Mouse (Mus musculus) lung, postnatal 25 days (tissue): ENCODE results near the gene Tmem86a.
A peak's percentile ranks its signal among the peaks of the same experiment; 100 is the strongest.

Experiments used
- DNase-seq: peaks from one replicate; pipeline ENCODE4 v3.0.0; 2022; ENCODE audit warnings: low spot score

The Tmem86a gene

GRCm38 (mm10) chr7:47076729-47077128 lies 26.3 kb downstream of the Tmem86a start:
- no peak for DNase-seq

DNA sequence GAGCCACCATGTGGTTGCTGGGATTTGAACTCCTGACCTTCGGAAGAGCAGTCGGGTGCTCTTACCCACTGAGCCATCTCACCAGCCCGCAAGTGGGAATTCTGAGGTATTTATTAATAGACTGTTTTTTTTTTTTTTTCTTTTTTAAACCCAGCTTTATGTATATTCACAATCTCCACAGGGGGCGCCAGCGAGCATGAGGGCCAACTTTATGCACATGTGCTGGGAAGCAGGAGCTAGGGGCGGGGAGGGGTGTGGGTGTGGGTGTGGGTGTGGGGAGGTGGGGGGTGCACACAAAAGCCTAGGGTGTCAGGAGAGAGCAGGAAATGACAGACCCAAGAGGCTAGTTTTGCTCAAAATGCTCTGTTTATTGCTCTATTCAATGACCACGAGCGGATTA lies 27.1 kb downstream of the Tmem86a start:
- DNase-seq, result no peak

GRCm38 (mm10) chr7:47080868-47081267 lies 30.5 kb downstream of the Tmem86a start:
- no peak for DNase-seq

DNA sequence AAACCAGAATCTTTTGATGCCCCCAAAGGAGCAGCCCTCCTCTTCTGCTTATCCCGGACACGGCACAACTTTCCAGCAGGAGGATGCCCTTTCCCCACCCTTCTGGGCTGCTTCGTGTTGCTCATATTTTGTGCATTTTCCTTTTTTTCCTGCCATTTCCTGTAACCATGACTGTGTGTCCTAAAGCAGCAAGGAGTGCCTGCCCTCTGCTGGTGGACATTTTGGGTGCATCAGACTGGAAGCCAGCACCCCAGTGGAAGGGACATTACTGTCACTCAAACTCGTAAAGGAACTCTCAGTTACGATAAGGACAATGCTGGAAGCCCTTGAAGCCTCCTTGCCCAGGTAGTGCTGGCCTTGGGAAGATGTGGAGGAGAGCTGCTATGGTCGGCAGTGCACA lies 30.9 kb downstream of the Tmem86a start:
- peak; percentile 59 for DNase-seq

DNA sequence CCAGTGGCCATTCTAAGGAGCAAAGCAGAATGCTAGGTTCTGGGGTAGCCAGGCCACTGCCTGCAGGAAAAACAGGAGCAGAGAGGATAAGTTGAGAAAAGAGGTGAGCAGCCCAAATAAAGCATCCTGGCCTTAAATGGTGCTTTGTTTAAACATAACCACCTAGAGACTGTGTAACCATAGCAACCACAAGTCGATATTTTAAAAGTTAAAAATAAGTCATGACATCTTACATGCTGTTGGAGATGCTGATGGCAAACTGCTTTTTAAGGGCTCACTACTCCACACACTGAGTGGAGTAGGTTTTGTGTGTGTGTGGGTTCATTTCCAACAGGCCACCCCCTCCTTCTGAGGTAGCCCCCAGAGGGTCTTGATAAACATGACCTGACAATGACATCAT lies 34.7 kb downstream of the Tmem86a start:
- DNase-seq, result no peak

- no peak for DNase-seq
These were observed 43.5 kb downstream of the Tmem86a start for GRCm38 (mm10) chr7:47093935-47094334.

- DNase-seq, result no peak
These were observed 44.6 kb downstream of the Tmem86a start for GRCm38 (mm10) chr7:47094969-47095368.

GRCm38 (mm10) chr7:47098044-47098443 lies 47.6 kb downstream of the Tmem86a start:
- DNase-seq, result no peak

GRCm38 (mm10) chr7:47099306-47099705 lies 48.9 kb downstream of the Tmem86a start:
- no peak for DNase-seq

- no peak for DNase-seq
These were observed 50.2 kb downstream of the Tmem86a start for GRCm38 (mm10) chr7:47100615-47101014.

DNA sequence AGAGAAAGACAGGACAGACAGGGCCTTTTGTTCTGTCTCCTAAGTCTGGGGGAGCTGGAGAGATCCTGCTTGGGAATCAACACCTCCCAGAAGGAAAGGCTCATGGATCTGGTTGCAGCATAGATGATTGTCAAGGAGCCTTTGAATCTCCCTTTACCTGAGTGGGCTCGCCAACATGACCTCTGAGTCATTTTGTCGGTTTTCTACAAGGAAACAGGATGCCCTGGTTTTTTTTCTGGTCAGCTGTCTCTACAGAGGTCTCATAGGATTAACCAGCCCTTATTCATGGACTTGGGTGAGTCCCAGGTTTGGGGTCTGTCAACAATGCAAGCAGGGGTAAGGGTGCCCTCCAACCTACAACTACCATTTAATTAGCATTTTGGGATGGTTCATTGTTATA lies 52.6 kb downstream of the Tmem86a start:
- DNase-seq, result no peak

GRCm38 (mm10) chr7:47103671-47104414 lies 53.4 kb downstream of the Tmem86a start:
- DNase-seq, result peak; percentile 47
